Mouse (Mus musculus) forebrain, embryonic 11.5 days (tissue): ENCODE data around the gene Gm10799. TPM values are rescaled to one million over a fixed set of nuclear protein-coding genes. Genes with fewer than 3 reads are reported as not detected.
A peak's percentile ranks its signal among the peaks of the same experiment; 100 is the strongest.
"Not testable (repeated sequence)": the region's sequence is repeated elsewhere in the genome, so short reads cannot be mapped to it uniquely, and the experiment has no call there.

Experiments used
- ATAC-seq: fragments of 200-750 bp; cut with Nextera tagmentation; replicated peaks from 2 replicates; pipeline ENCODE4 v1.8.0; 2017; ENCODE audit warnings: moderate TSS enrichment; ENCODE audit not compliant: low FRiP score
- DNase-seq: peaks from one replicate; pipeline ENCODE4 v3.0.0-alpha.2; 2017; ENCODE audit warnings: low spot score
- H3K27ac ChIP-seq: fragments of 300-500 bp; sonication (generic); 2 replicates; pipeline ENCODE4 v1.5.1; 2014; ENCODE audit warnings: low read depth, low read length
- H3K27me3 ChIP-seq: fragments of 300-500 bp; sonication (generic); 2 replicates; pipeline ENCODE4 v1.6.1; 2014; ENCODE audit warnings: mild to moderate bottlenecking, low read length, mixed read lengths; ENCODE audit not compliant: control insufficient read depth, insufficient read depth
- H3K36me3 ChIP-seq: fragments of 300-500 bp; sonication (generic); 2 replicates; pipeline ENCODE4 v1.6.1; 2014; ENCODE audit warnings: mild to moderate bottlenecking, low read length, moderate library complexity, mixed read lengths; ENCODE audit not compliant: control insufficient read depth, insufficient read depth
- H3K4me1 ChIP-seq: fragments of 300-500 bp; sonication (generic); replicated peaks from 2 replicates; pipeline ENCODE4 v1.6.1; 2014; ENCODE audit warnings: low read length, mixed read lengths; ENCODE audit not compliant: control insufficient read depth, insufficient read depth
- H3K4me2 ChIP-seq: fragments of 300-500 bp; sonication (generic); 2 replicates; pipeline ENCODE4 v1.6.1; 2014; ENCODE audit warnings: low read depth, mild to moderate bottlenecking, low read length, moderate library complexity, mixed read lengths; ENCODE audit not compliant: severe bottlenecking
- H3K4me3 ChIP-seq: fragments of 300-500 bp; sonication (generic); 2 replicates; pipeline ENCODE4 v1.5.1; 2014; ENCODE audit warnings: low read depth, low read length
- H3K9ac ChIP-seq: fragments of 300-500 bp; sonication (generic); 2 replicates; pipeline ENCODE4 v1.6.1; 2014; ENCODE audit warnings: low read length
- H3K9me3 ChIP-seq: fragments of 300-500 bp; sonication (generic); 2 replicates; pipeline ENCODE4 v1.6.1; 2016; ENCODE audit warnings: low read length, mixed read lengths; ENCODE audit not compliant: control insufficient read depth
- WGBS: fragments of 180-500 bp; shearing (Covaris S2); extraction: QIAGEN DNeasy Blood & Tissue Kit; methylation state at CpG from one replicate; pipeline ENCODE4 v1.1.7; 2014; 5-methylcytosine and 5-hydroxymethylcytosine counted together
- polyA plus RNA-seq: library from polyadenylated mRNA; unstranded; fragments of >200 nt; fragmentation: Nextera tagmentation; extraction: Ambion mirVana; gene quantifications from 2 replicates; pipeline ENCODE4 v1.2.1, GENCODE M21; 2014

Gene Gm10799
- polyA plus RNA-seq: not detected in 2 replicates

- not testable (repeated sequence) for H3K4me1 ChIP-seq, ATAC-seq, DNase-seq, H3K27ac ChIP-seq, H3K9me3 ChIP-seq, H3K9ac ChIP-seq, H3K27me3 ChIP-seq, H3K4me2 ChIP-seq, H3K4me3 ChIP-seq, H3K36me3 ChIP-seq
- 93% methylated on average over 7 of the region's 7 CpGs for WGBS
These were observed at the start of gene Gm10799 for GRCm38 (mm10) chr2:104068450-104068849. Gene Gm10799, minus strand, starts transcription at chr2:104068550.

- H3K9me3 ChIP-seq, H3K27me3 ChIP-seq, H3K4me2 ChIP-seq, H3K4me1 ChIP-seq, DNase-seq, H3K4me3 ChIP-seq, ATAC-seq, H3K27ac ChIP-seq, H3K36me3 ChIP-seq, H3K9ac ChIP-seq: not testable (repeated sequence)
These were observed 48.8 kb upstream of the Gm10799 start for GRCm38 (mm10) chr2:104117173-104117572.

GRCm38 (mm10) chr2:104114898-104115297 lies 46.5 kb upstream of the Gm10799 start:
- H3K9me3 ChIP-seq: no peaks in the 10 kb centered on the region
- no peak overlapping the region for H3K27ac ChIP-seq
- 92% methylated on average over 3 of the region's 3 CpGs for WGBS
- no peaks in the 10 kb centered on the region for H3K36me3 ChIP-seq
- H3K27me3 ChIP-seq: no peaks in the 10 kb centered on the region
- DNase-seq (no peak), ATAC-seq (no peak)
- H3K4me2 ChIP-seq: no peak overlapping the region
- no peak overlapping the region for H3K9ac ChIP-seq
- 0 out of 2 replicates have a peak, but pooled peaks cover 2% of the 10 kb centered on the region for H3K4me1 ChIP-seq
- H3K4me3 ChIP-seq: no peak overlapping the region

- H3K27me3 ChIP-seq: not testable (repeated sequence)
These were observed 45.2 kb upstream of the Gm10799 start for GRCm38 (mm10) chr2:104113563-104113962.

GRCm38 (mm10) chr2:104111170-104111797 lies 42.9 kb upstream of the Gm10799 start:
- H3K4me1 ChIP-seq, H3K36me3 ChIP-seq, H3K9ac ChIP-seq, ATAC-seq, DNase-seq, H3K4me3 ChIP-seq, H3K9me3 ChIP-seq, H3K27ac ChIP-seq, H3K27me3 ChIP-seq, H3K4me2 ChIP-seq: not testable (repeated sequence)
- WGBS: no CpG with 5 or more reads among the region's 1 CpGs

More at GRCm38 (mm10) chr2:104113563-104113962, 45.2 kb upstream of the Gm10799 start:
- DNase-seq: peak; percentile 10
- H3K4me1 ChIP-seq, H3K9me3 ChIP-seq, H3K36me3 ChIP-seq, H3K27ac ChIP-seq, H3K9ac ChIP-seq, ATAC-seq, H3K4me2 ChIP-seq, H3K4me3 ChIP-seq: not testable (repeated sequence)

GRCm38 (mm10) chr2:104110031-104110430 lies 41.7 kb upstream of the Gm10799 start:
- ATAC-seq (no peak), DNase-seq (peak; percentile 26)
- 89% methylated on average over 4 of the region's 4 CpGs for WGBS
- H3K27ac ChIP-seq: no peak overlapping the region
- H3K9me3 ChIP-seq: no peaks in the 10 kb centered on the region
- no peak overlapping the region for H3K4me3 ChIP-seq
- H3K4me2 ChIP-seq: no peak overlapping the region
- H3K9ac ChIP-seq: no peak overlapping the region
- H3K27me3 ChIP-seq: no peaks in the 10 kb centered on the region
- no peaks in the 10 kb centered on the region for H3K36me3 ChIP-seq
- H3K4me1 ChIP-seq: no peaks in the 10 kb centered on the region

- Histone ChIP-seq H3K9ac (no peak overlapping the region), H3K9me3 (no peaks in the 10 kb centered on the region), H3K27ac (no peak overlapping the region), H3K4me1 (no peaks in the 10 kb centered on the region), H3K4me2 (no peak overlapping the region), H3K4me3 (no peak overlapping the region), H3K27me3 (no peaks in the 10 kb centered on the region), H3K36me3 (no peaks in the 10 kb centered on the region)
- ATAC-seq (no peak), DNase-seq (peak; percentile 18)
- WGBS: 71% methylated on average over 2 of the region's 2 CpGs
These were observed 41.2 kb upstream of the Gm10799 start for GRCm38 (mm10) chr2:104109528-104109927.

- H3K27me3 ChIP-seq, ATAC-seq, H3K36me3 ChIP-seq, H3K9ac ChIP-seq, DNase-seq, H3K4me1 ChIP-seq, H3K9me3 ChIP-seq, H3K27ac ChIP-seq, H3K4me3 ChIP-seq, H3K4me2 ChIP-seq: not testable (repeated sequence)
- 96% methylated on average over 2 of the region's 2 CpGs for WGBS
These were observed 40.7 kb upstream of the Gm10799 start for GRCm38 (mm10) chr2:104109021-104109420.

GRCm38 (mm10) chr2:104104800-104105199 lies 36.5 kb upstream of the Gm10799 start:
- ATAC-seq (no peak), DNase-seq (no peak)
- Histone ChIP-seq H3K36me3 (no peaks in the 10 kb centered on the region), H3K4me3 (no peak overlapping the region), H3K9me3 (no peaks in the 10 kb centered on the region), H3K9ac (no peak overlapping the region), H3K27ac (no peak overlapping the region), H3K4me1 (no peaks in the 10 kb centered on the region), H3K4me2 (no peak overlapping the region), H3K27me3 (no peaks in the 10 kb centered on the region)
- WGBS: 91% methylated on average over 6 of the region's 6 CpGs
